Mouse (Mus musculus) erythroid progenitor cell, adult 5-6 weeks (primary cell): ENCODE results near the gene Sfrp2. TPM values are rescaled to one million over a fixed set of nuclear protein-coding genes. Genes with fewer than 3 reads are reported as not detected.

Source experiments
- ATAC-seq: replicated peaks from 2 replicates; pipeline ENCODE4 v1.8.0; 2016; ENCODE audit warnings: moderate number of reproducible peaks, mild to moderate bottlenecking, moderate TSS enrichment, inconsistent platforms; ENCODE audit not compliant: poor library complexity, low FRiP score, severe bottlenecking
- total RNA-seq, 2 experiments: library from RNA; stranded (forward) in 1 of 2; stranded (reverse) in 1 of 2; fragments of 150-400 nt in 1 of 2; fragments of 186-747, 209-891 nt in 1 of 2; gene quantifications; 2 replicates each; pipeline versions ENCODE4 v1.2.3 to v1.2.4; 2015 to 2017; ENCODE audit warnings: low replicate concordance in 2 of 2

Sfrp2 gene
- total RNA-seq (2015; ENCODE audit: low replicate concordance) = not detected in 2 replicates
- total RNA-seq (2017; ENCODE audit: low replicate concordance) = not detected in 2 replicates

DNA sequence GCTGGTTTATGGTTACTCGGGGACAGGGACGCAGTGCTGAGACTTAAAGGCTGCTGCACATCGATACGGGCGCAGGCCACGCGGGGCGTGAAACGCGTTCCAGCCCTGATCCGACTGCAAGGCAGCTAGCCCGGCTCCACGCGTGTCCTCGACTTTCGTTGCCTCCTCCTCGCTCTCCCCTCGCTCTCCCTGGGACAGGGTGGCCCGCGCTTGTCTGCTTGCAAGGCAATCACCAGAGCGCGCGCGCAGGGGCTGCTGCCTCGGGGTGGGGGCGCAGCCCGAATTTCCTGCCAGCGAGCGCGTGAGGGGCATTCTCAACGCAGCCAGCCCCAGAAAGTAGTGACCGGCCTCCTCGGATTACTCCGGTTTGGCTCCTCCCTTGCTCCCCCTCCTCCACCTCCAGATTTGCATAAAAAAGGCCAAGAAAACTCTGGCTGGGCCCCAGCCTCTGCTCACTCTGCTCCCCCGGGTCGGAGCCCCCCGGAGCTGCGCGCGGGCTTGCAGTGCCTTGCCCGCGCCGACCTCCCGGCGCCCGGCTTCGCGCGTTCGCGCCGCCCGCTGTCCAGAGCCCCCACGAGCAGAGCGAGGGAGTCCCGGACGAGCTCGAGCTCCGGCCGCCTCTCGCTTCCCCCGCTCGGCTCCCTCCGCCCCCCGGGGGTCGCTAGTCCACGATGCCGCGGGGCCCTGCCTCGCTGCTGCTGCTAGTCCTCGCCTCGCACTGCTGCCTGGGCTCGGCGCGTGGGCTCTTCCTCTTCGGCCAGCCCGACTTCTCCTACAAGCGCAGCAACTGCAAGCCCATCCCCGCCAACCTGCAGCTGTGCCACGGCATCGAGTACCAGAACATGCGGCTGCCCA is at the start of gene Sfrp2:
Gene Sfrp2, plus strand, starts transcription at position 451 of the 855 bp plus-strand sequence.
- no peak for ATAC-seq

DNA sequence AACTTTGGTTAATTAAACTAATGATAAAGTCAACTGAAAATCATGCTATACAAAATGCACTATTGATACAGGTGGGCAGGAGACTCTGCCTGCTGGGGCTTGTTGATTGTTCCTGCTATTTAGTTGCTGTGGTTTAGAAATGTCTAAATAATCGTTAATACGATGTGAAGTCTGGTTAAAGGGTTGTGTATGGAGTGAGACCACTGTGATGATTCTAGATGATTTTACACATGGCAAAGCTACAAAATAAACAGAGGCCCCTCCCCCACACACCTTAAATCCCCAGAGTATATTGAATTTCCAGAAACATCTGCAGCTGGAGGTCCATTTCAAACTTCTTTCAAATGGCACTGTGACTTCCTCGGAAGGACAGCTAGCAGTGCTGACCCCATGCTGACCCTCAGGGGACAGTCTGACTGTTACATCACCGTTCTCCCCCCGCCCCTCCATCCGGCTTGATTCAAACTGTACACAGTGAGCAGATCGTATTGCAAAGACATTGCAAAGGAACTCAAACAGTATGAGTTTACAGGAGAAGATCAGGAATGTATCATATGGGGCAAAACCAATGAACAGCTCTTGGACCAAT is 48.4 kb upstream of the Sfrp2 start:
- ATAC-seq = no peak

DNA sequence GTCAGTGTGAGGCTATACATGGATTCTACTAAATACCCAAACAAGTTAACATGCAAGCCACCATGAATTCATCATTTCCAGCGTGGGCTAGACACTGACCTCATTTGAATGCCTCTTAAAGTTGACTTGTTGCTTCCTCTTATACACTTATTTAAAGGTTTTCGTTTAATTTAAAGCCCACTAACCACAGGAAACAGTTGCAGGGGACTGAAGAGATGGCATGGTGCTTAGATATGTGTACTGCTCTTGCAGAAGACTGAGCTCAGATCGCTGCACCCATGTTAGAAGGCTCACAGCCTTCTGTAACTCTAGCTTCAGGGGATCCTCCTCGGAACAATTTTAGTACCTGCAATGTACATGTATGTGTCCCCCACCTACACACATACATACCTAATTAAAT is 47.5 kb upstream of the Sfrp2 start:
- ATAC-seq = no peak

DNA sequence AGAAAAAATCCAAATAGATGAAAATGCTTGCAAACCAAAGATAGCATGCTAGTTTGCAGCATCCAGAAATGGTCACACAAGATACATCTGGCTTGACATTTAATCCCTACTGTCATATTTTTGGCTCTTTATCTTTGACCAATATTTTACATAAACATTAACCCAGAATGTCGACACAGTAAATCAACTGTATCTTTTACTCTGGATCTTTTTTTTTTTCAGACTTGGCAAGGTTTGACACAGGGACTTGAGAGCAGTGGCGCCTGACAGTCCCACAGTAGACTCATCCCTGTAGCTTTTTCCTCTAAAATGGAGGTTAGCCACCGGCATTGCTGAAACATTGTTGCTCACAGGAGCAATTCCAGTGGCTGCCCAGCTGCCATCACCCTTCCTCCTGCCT is 37.9 kb upstream of the Sfrp2 start:
- ATAC-seq = no peak

DNA sequence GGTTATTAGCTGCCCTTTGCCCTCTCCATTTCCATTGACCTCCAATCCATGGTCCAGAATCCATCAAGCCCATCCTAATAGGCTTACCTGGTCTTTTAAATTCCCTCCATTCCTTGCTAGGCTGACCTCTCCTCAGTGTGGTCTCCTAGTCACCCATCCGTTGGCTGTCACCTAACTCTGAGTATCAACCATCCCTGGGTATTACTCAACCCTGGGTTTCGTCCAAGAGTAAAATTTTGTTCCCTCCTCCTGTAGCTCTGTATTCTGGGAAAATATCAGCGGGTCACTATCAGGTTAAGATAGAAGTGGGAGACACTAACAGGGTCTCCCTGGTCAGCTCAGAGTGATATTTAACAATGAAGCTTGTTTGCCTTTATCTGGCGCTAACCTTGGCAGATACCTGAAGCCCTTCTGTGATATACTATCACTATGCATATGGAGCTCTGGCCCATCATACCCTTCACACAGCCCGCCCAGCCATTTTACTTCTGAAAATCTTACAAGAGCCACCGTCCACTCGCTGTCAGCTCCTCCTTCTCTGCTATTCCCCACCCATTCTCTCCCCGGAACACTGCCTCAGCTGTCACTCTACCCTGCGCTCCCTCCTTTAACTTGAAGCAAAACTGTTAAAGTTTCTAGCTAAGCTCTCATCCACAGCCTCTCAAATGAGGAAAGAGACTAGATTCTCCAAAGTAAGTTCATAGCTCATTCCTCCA is 37.3 kb upstream of the Sfrp2 start:
- no peak for ATAC-seq

DNA sequence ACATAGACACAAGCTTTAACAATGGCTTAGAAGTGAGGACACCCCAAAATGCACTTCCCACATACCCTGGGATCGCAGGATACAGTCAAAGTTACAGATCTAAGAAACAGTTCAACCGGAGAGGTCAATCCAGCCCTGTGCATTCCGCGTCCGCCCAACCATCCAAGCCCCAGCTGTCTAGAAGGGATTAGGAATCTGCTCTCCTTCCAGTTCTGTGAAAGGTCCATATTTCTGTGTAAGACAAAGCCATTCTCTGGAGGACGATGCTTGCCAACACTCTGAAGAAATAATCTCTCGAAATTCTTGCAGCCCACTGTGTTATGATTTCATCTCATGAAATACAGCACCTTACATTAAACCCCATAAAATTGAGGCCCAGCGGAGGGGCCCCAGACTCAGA is 32.1 kb upstream of the Sfrp2 start:
- ATAC-seq = no peak

DNA sequence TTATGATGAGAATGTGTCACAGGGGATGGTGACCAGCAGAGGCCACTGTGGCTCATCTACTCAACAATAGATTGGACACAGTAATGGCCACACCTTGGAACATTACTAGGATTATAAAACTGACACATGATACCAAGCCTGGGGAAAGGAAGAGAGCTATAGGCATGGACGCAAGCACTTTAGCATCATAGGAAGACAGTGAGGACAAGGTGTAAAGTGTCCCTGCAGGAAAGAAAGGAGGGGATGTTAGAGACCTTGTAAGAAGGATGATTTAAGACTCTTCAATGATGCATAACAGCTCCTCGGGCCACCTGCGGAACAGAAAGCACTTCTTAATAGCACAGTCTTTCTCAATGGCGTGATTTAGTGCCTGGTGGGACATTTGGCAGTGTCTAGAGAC is 29.1 kb upstream of the Sfrp2 start:
- no peak for ATAC-seq

DNA sequence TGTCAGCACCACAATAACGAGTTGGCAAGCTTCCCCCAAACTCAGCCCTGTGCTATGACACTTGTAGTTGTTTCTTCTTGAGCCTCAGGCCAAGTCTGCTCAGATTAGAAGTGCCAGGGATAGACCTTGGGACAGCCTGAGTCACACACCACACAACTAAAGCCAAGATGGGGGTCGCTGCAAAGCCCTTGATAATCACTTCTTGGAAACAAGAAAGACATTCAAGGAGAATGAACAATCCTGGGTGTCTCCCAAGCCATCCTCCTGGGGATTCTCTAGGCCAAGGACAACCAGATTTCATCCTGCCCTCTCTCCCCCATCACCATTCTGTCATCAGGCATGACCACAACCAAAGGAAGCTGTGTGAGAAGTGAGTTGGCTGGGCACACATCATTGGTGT is 25.9 kb upstream of the Sfrp2 start:
- ATAC-seq = no peak

DNA sequence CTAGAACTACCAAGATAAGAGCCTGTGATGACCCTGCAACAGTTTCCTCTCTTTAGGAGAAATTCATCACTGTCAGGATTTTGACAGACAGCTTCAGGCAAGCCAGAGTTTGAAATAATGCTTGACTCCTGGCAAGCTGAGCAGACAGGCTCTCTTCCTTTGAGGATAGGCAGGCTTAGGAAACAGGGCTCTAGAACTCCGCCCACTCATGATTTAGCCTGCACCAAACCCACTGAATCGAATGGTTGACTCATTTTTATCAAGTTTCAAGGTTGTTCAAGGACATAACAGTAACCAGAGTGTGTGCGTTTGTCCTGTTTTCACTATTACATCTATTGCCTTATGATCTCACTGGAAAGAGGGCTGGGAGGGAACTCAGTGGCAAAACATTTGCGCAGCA is 18.8 kb upstream of the Sfrp2 start:
- ATAC-seq = no peak

DNA sequence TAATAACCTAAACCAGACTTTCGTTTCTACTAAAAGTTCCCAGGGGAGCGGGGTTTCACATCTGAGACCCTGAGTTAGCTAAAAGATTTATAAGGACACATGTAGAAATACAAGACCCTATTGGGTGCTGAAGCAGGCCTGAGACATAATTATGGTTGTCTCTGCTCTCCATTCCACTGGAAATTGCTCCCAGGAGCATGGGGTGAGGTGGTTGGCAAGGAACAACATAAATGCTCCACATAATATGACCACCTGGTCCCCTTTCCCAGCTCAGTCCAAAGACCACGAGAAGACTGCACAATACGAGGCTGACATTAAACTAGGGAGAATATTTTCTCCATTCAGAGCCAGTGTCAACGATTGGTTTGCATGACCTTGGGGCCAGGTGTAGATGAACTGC is 18.2 kb upstream of the Sfrp2 start:
- ATAC-seq = no peak

DNA sequence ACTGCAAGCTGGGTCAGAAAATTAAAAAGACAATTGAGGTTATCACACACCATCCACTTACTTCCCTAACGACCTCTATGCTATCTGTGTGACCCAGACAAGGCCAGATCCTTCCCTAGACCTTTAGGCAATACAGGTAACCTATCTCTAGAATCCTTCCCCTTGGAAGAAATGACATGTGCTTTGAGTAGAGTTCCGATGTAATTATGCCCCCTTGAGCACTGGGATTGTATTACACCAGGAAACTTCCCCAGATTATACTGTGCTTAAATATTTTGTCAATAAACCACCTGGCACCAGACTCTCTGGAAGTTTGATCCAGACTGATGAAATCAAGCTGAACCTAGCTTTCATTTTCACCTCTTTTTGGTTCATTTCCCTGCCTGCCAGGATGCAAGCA is 14.5 kb upstream of the Sfrp2 start:
- no peak for ATAC-seq

DNA sequence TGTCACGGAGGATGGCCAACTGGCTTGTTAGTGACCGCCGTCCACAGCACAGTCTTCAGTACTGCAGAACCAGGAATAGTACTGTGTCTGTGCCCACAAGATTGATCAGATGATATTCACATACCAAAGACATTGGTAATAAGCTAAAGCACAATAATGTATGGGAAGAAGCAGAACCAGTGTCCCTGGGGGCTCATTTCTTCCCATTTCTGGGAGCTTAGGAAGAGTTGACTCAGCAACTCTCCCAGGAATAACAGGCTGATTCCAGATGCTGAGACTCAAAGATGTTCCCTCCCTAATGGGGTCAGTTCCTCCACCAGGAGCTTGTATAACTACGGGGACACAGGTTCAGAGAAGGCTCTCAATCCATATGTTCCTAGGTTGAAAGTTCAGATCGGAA is 13.9 kb upstream of the Sfrp2 start:
- no peak for ATAC-seq

DNA sequence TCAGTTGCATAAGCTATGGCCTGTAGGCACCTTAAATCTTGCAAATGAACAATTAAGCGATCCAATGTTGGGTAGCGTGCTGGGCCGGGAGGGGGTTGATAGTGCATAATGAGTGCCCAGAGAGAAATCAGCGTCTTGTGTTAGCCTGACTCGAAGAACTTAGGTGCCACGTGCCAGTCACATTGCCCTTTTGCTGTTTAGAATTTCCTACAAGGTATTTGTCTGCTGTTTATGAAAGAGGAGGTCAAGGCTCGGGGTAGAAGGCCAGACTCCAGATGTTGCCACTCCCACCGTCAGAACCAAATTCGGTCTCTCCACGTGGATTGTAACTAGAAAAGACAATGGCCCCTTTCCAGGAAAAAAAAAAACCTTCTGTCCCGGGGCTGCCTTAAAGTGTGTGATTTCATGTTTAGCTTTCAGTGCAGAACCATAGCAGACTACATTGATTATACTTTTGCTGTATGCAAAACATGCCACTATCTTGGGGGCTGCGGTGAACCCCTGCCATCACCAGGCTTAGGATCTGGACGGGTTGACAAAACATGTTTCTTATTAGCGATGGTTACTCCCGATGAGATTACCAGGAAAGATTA is 11.0 kb upstream of the Sfrp2 start:
- ATAC-seq = no peak

DNA sequence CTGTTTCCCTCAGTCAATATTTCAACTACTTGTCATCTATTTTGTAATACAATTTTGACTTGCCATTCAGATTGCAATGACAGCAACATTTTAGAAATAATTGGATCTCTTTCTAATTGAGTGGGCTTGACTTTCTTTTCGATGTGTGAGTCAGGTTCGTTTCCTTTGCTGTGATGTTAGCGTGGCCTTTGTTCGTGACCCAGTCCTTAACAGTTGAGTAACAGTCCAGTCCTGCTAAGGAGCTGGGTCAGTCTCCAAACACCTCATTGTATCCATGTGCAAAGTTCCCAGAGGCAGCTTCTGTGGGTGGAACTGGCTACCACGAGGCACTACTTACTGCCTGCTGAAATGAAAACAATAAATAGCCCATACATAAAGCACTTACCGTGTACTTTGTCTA is 10.5 kb upstream of the Sfrp2 start:
- ATAC-seq = no peak

DNA sequence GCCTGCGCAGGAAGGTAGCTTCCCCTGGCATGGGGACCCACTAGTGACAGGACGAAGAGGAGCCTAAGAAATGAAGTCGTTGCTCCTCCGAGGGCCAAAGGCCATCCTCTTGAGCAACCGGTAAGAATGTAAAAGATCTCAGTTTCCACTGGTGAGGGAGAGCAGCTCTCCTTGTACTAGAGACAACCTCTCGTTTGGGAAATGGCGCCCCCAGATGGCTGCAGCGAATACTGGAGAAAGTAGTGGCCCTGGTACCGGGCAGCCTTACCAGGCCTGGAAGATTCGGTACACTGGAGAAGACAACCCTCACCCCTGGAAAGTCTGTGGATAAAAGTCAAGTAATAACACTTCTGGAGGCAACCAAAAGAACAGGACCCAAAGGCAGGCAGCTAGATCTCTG is 3.8 kb upstream of the Sfrp2 start:
- ATAC-seq = no peak

DNA sequence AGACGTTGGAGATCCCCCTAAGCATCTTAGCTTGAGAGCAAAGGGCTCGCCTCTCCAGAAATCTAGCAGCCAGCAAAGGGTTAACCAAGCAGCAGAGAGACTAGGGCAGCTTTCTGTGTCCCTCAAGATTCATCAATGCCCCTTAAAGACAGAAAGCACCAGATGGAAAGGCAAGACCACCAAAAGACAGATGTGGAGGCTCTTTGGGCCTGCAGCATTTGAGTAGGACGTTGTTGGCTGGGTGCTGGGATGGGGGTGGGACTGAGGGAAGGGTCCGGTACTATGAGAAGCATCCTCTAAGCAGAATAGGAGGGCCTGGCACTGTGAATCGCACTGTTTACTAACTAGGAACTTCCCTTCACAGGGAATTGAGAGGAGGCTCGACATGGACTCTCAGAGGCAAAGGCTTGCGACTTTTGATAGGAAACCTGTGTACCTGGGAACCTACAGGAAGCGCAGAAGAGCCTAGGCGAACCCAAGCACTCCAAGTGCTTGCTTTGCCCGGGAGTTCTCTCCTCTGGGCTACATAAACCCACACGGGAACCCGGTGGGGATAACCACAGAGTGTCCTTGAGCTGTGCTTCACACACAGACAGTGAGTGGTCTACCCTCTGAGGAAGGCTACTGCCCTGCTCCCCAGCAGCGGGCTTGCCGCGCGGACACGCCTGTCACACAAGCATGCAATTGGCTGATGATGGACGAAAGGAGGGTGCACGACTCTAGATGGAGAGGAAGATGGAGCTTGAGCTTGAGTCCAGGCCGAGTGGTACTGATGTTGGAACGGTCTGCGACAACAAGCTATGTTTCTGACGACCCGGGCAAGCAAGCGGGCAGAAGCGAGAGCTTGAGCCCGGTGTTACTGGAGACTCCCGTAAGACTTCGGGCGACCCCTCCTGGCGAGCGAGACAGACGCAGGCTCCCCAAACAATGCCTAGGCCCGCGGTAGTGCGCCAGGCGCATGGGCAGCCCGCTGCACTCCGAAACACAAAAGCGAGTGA is 2.3 kb upstream of the Sfrp2 start:
- no peak for ATAC-seq

DNA sequence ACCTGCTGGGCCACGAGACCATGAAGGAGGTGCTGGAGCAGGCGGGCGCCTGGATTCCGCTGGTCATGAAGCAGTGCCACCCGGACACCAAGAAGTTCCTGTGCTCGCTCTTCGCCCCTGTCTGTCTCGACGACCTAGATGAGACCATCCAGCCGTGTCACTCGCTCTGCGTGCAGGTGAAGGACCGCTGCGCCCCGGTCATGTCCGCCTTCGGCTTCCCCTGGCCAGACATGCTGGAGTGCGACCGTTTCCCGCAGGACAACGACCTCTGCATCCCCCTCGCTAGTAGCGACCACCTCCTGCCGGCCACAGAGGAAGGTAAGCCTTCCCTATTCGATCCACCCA is 577 bp downstream of the Sfrp2 start:
- no peak for ATAC-seq

DNA sequence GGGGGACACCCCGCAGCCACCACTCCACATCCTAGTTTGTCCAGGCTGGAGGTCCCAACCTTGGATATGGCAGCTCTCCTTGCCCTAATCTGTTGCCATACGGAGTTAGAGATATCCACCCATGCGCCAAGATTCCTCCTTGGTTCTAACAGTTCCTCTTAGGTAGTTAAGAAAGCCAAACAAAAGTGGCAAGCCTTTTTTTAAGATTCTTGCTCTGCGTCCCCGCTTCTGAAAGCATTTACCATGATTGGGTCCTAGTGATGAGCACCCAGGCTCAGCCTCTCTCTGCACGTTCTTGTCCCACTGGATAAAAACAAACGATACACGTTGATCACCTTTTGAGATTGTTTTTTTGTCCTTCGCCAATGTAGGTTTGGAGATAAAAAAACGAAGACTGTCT is 1.0 kb downstream of the Sfrp2 start:
- ATAC-seq = no peak

DNA sequence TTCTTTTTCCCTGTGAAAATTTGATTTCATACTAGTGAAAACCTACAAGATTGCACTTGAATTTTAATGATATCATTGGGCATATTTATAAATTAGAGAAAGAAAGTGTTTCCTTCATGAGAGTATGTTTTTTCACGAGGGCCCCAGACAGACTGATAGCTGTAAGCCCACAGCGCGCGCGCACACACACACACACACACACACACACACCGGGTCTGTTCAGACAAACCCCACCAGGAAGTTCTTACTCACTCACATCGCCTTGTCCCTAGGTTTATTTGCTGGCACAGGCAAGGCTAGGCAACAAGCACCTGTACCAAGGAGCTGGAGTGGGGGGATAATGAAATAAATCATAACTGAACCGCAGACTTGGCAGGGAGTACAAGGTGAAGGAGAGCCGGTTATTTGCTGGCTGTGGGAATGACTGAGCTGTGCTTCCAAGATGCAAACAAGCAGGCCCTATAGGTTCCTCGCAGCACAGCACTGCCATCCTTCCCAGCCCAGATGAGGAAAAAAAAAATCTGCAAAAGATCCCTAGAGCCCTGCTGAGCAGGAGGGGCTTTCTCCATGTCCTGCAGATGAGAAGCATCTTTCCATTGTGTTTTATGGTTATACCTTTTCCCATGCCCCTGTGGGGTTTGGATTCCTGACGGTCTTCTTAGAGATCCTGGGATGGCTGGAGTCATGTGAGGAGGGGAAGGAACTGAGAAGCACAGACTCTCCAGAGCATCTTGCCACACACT is 2.3 kb downstream of the Sfrp2 start:
- ATAC-seq = no peak
